Mouse (Mus musculus): Measurements from ENCODE around the gene Arih2. TPM values are rescaled to one million over a fixed set of nuclear protein-coding genes. Genes with fewer than 3 reads are reported as not detected.

Arih2 gene
- total and polyA plus RNA-seq, 3 experiments, result 25.9 to 45.5 (median 42.5) TPM

- WGBS, result 74% methylated on average over 2 of the region's 2 CpGs
- H3K27me3 ChIP-seq (ENCODE audit: control insufficient read depth, insufficient read depth, low read length), result no peaks in the 10 kb centered on the region
- no peak overlapping the region for H3K27ac ChIP-seq
- H3K4me1 ChIP-seq (ENCODE audit: control insufficient read depth, insufficient read depth, low read length), result no peaks in the 10 kb centered on the region; the same call in 1 of the 2 replicates
- peaks cover 28% of the 10 kb centered on the region for H3K36me3 ChIP-seq (ENCODE audit: control insufficient read depth, insufficient read depth, low read length)
- H3K4me3 ChIP-seq, result no peak overlapping the region
- H3K9ac ChIP-seq (ENCODE audit: low read depth, low read length), result no peak overlapping the region
- DNase-seq, result no peak
- peaks cover 11% of the 10 kb centered on the region for H3K79me2 ChIP-seq (replicated peaks; ENCODE audit: control insufficient read depth, insufficient read depth, low read length)
- intact Hi-C loops (cut with DNase I), result no loop called here
- TF ChIP-seq POLR2A (IDR thresholded peaks at IDR 0.05; ENCODE audit: insufficient read depth, low read depth, low read length) (no peak), CTCF (IDR thresholded peaks at IDR 0.05) (no peak), EP300 (IDR thresholded peaks at IDR 0.05; ENCODE audit: insufficient read depth, low read depth, low read length) (no peak)
Measured at GRCm38 (mm10) chr9:108639825-108640224, 9.4 kb downstream of the Arih2 start.

GRCm38 (mm10) chr9:108635415-108635814 lies 13.8 kb downstream of the Arih2 start:
- Histone ChIP-seq H3K4me3 (no peak overlapping the region), H3K27ac (no peak overlapping the region), H3K27me3 (ENCODE audit: control insufficient read depth, insufficient read depth, low read length) (no peaks in the 10 kb centered on the region), H3K4me1 (ENCODE audit: control insufficient read depth, insufficient read depth, low read length) (no peaks in the 10 kb centered on the region), H3K36me3 (ENCODE audit: control insufficient read depth, insufficient read depth, low read length) (peaks cover 21% of the 10 kb centered on the region), H3K79me2 (replicated peaks; ENCODE audit: control insufficient read depth, insufficient read depth, low read length) (peaks cover 10% of the 10 kb centered on the region), H3K9ac (ENCODE audit: low read depth, low read length) (no peak overlapping the region)
- TF ChIP-seq POLR2A (IDR thresholded peaks at IDR 0.05; ENCODE audit: insufficient read depth, low read depth, low read length) (no peak), CTCF (IDR thresholded peaks at IDR 0.05) (no peak)
- WGBS, result 72% methylated on average over 2 of the region's 2 CpGs
- intact Hi-C loops (cut with DNase I), result no loop called here
- no peak for DNase-seq

GRCm38 (mm10) chr9:108633846-108634245 lies 15.3 kb downstream of the Arih2 start:
- Histone ChIP-seq H3K9ac (ENCODE audit: low read depth, low read length) (no peak overlapping the region), H3K4me1 (ENCODE audit: control insufficient read depth, insufficient read depth, low read length) (no peaks in the 10 kb centered on the region), H3K27me3 (ENCODE audit: control insufficient read depth, insufficient read depth, low read length) (no peaks in the 10 kb centered on the region), H3K36me3 (ENCODE audit: control insufficient read depth, insufficient read depth, low read length) (peaks cover 13% of the 10 kb centered on the region), H3K4me3 (no peak overlapping the region), H3K79me2 (replicated peaks; ENCODE audit: control insufficient read depth, insufficient read depth, low read length) (peaks cover 8% of the 10 kb centered on the region), H3K27ac (no peak overlapping the region)
- intact Hi-C loops (cut with DNase I), result no loop called here
- DNase-seq, result no peak
- TF ChIP-seq EP300 (IDR thresholded peaks at IDR 0.05; ENCODE audit: insufficient read depth, low read depth, low read length) (no peak), POLR2A (IDR thresholded peaks at IDR 0.05; ENCODE audit: insufficient read depth, low read depth, low read length) (no peak), CTCF (IDR thresholded peaks at IDR 0.05) (no peak)
- WGBS, result 53% methylated on average over 2 of the region's 2 CpGs

- 54% methylated on average over 5 of the region's 5 CpGs for WGBS
- no peaks in the 10 kb centered on the region for H3K4me1 ChIP-seq (ENCODE audit: control insufficient read depth, insufficient read depth, low read length)
- TF ChIP-seq CTCF (IDR thresholded peaks at IDR 0.05), result no peak
- TF ChIP-seq EP300 (IDR thresholded peaks at IDR 0.05; ENCODE audit: insufficient read depth, low read depth, low read length), result no peak
- TF ChIP-seq POLR2A (IDR thresholded peaks at IDR 0.05; ENCODE audit: insufficient read depth, low read depth, low read length), result no peak
Measured at GRCm38 (mm10) chr9:108632375-108632774, 16.8 kb downstream of the Arih2 start.

GRCm38 (mm10) chr9:108631631-108632256 lies 17.4 kb downstream of the Arih2 start:
- intact Hi-C loops (cut with DNase I), result no loop called here
- no peak for DNase-seq
- WGBS, result 62% methylated on average over 5 of the region's 5 CpGs
- peaks cover 9% of the 10 kb centered on the region for H3K36me3 ChIP-seq (ENCODE audit: control insufficient read depth, insufficient read depth, low read length)
- TF ChIP-seq EP300 (IDR thresholded peaks at IDR 0.05; ENCODE audit: insufficient read depth, low read depth, low read length) (no peak), CTCF (IDR thresholded peaks at IDR 0.05) (no peak), POLR2A (IDR thresholded peaks at IDR 0.05; ENCODE audit: insufficient read depth, low read depth, low read length) (no peak)
- no peak overlapping the region for H3K9ac ChIP-seq (ENCODE audit: low read depth, low read length)
- no peak overlapping the region for H3K4me3 ChIP-seq
- no peaks in the 10 kb centered on the region for H3K4me1 ChIP-seq (ENCODE audit: control insufficient read depth, insufficient read depth, low read length)
- no peak overlapping the region for H3K27ac ChIP-seq
- H3K27me3 ChIP-seq (ENCODE audit: control insufficient read depth, insufficient read depth, low read length), result no peaks in the 10 kb centered on the region
- peaks cover 3% of the 10 kb centered on the region for H3K79me2 ChIP-seq (replicated peaks; ENCODE audit: control insufficient read depth, insufficient read depth, low read length)

More at GRCm38 (mm10) chr9:108632375-108632774, 16.8 kb downstream of the Arih2 start:
- H3K79me2 ChIP-seq (replicated peaks; ENCODE audit: control insufficient read depth, insufficient read depth, low read length), result peaks cover 3% of the 10 kb centered on the region
- H3K4me3 ChIP-seq, result no peak overlapping the region
- H3K27ac ChIP-seq, result no peak overlapping the region
- intact Hi-C loops (cut with DNase I), result no loop called here
- no peaks in the 10 kb centered on the region for H3K27me3 ChIP-seq (ENCODE audit: control insufficient read depth, insufficient read depth, low read length)
- H3K9ac ChIP-seq (ENCODE audit: low read depth, low read length), result no peak overlapping the region
- no peak for DNase-seq
- H3K36me3 ChIP-seq (ENCODE audit: control insufficient read depth, insufficient read depth, low read length), result peaks cover 7% of the 10 kb centered on the region

- no peaks in the 10 kb centered on the region for H3K4me1 ChIP-seq (ENCODE audit: control insufficient read depth, insufficient read depth, low read length)
- TF ChIP-seq EP300 (IDR thresholded peaks at IDR 0.05; ENCODE audit: insufficient read depth, low read depth, low read length), result no peak
- TF ChIP-seq POLR2A (IDR thresholded peaks at IDR 0.05; ENCODE audit: insufficient read depth, low read depth, low read length), result no peak
- no peak for TF ChIP-seq CTCF (IDR thresholded peaks at IDR 0.05)
Measured at GRCm38 (mm10) chr9:108630683-108631082, 18.5 kb downstream of the Arih2 start.

More at GRCm38 (mm10) chr9:108630683-108631082, 18.5 kb downstream of the Arih2 start:
- Histone ChIP-seq H3K27ac (no peak overlapping the region), H3K36me3 (ENCODE audit: control insufficient read depth, insufficient read depth, low read length) (peaks cover 11% of the 10 kb centered on the region), H3K4me3 (no peak overlapping the region), H3K9ac (ENCODE audit: low read depth, low read length) (no peak overlapping the region), H3K27me3 (ENCODE audit: control insufficient read depth, insufficient read depth, low read length) (no peaks in the 10 kb centered on the region), H3K79me2 (replicated peaks; ENCODE audit: control insufficient read depth, insufficient read depth, low read length) (peaks cover 3% of the 10 kb centered on the region)
- intact Hi-C loops (cut with DNase I), result no loop called here
- 59% methylated on average over 1 of the region's 1 CpGs for WGBS
- no peak for DNase-seq

Data from heart, adult 2 months (tissue).